Mouse (Mus musculus): Measurements from ENCODE around the gene Clasrp.

Gene Clasrp

DNA sequence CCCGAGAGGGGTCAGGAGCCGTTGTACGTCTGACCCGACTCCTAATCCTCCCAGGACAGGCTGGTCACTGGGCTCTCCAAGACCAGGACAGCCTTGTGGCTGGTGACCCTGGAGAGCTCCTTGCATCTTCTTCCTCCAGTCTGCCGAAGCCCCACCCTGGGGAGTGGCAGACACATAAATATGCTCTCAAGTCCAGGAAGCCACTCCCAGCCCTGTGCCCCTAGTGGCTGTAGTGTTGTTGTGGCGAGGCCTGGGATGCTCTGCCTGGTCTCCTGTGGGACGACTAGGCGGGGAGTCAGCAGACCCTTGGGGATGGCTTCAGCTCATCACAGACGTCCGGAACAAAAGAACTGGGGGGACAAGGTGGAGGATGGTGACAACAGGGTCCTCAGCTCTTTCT lies 73.2 kb downstream of the Clasrp start:
- no peak for DNase-seq (ENCODE audit: low spot score)
